Comparison of ENCODE assay signal across 8 mouse cellular contexts in the genomic region with DNA sequence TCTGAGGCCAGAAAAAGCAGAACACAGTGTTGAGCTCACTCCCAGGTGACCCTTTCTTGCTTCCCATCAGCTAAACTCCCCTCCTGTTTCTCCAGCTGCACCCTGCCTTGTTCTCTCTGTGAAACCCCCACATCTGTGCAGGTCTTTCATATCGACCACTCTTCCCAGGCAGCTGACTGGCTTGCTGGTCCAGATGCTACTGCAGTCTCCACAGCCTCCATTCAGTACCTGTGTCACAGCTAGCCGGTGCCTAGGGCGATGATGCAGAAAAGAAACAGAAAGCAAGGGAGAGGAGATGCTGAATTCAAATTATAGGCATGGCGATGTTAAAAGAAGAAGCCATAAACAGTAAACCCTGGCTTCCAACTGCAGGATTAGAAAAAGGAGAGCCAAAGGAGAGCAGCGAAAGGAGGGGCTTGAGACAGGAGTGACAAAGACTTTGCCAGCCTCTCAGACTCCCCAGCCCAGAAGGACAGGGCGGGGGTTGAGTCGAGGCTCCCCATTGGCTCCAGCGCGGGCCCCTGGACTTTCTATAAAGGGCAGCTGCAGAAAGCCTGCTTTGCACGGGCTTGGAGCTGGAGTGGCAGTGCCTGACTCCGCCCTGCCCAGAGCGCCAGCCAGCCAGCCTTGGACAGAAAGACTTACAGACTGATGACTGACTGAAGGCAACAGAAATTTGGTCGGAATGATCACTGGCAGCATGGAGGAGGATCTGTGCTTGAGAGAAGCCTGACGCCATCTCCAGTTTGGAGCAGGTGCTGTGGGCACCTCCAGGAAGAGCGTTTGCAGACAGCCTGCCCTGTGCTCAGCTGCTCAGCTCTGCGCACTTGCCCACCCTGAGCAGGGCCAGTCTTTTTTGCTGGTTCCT. TPM values are rescaled to one million over a fixed set of nuclear protein-coding genes. Genes with fewer than 3 reads are reported as not detected.
A peak's percentile ranks its signal among the peaks of the same experiment; 100 is the strongest.
DNase-seq lines count a peak whose midpoint lies in the region; ATAC-seq lines count a peak whose summit lies in the region.

A gene (plus strand): TSS at position 535 of the 868 bp plus-strand sequence.

- WGBS in embryonic facial prominence, embryonic 15.5 days, result 23% methylated on average over 16 of the region's 16 CpGs
- 25% methylated on average over 16 of the region's 16 CpGs for WGBS in heart, embryonic 10.5 days
- WGBS in liver, embryonic 11.5 days, result 24% methylated on average over 16 of the region's 16 CpGs

- H3K27ac ChIP-seq in embryonic facial prominence, embryonic 15.5 days (replicated peaks), result no peak within 1 kb of the TSS
- no peak within 1 kb of the TSS for H3K27ac ChIP-seq in heart, embryonic 10.5 days
- no peak within 1 kb of the TSS for H3K27ac ChIP-seq in liver, embryonic 11.5 days (ENCODE audit: low read depth, low read length)

- peak; percentile 76 for DNase-seq in heart, embryonic 10.5 days (ENCODE audit: low spot score)
- DNase-seq in kidney, postnatal 25 days, result peak; percentile 4 to 38
- peak; percentile 31 for DNase-seq in liver, embryonic 11.5 days (ENCODE audit: low spot score)
- DNase-seq in retina, adult 2 months (ENCODE audit: low read depth, low spot score), result peak; percentile 0
- DNase-seq in thymus, postnatal 0 days (ENCODE audit: low spot score), result no peak

- H3K36me3 ChIP-seq in megakaryocyte, embryonic 14.5 days (replicated peaks; ENCODE audit: low read length), result no peaks in the 10 kb centered on the region
- no peaks in the 10 kb centered on the region for H3K36me3 ChIP-seq in embryonic facial prominence, embryonic 15.5 days
- no peaks in the 10 kb centered on the region for H3K36me3 ChIP-seq in heart, embryonic 10.5 days
- H3K36me3 ChIP-seq in liver, embryonic 11.5 days (ENCODE audit: control insufficient read depth, insufficient read depth, low read length), result no peaks in the 10 kb centered on the region

- H3K4me2 ChIP-seq in embryonic facial prominence, embryonic 15.5 days (replicated peaks), result peak within 1 kb of the TSS; percentile 48
- peak within 1 kb of the TSS; percentile 51 for H3K4me2 ChIP-seq in liver, embryonic 11.5 days

- H3K4me1 ChIP-seq in megakaryocyte, embryonic 14.5 days, result peaks cover 6% of the 10 kb centered on the region; the same call in 1 of the 2 replicates
- no peaks in the 10 kb centered on the region for H3K4me1 ChIP-seq in embryonic facial prominence, embryonic 15.5 days
- H3K4me1 ChIP-seq in heart, embryonic 10.5 days, result no peaks in the 10 kb centered on the region
- no peaks in the 10 kb centered on the region for H3K4me1 ChIP-seq in liver, embryonic 11.5 days (replicated peaks; ENCODE audit: control insufficient read depth, insufficient read depth, low read length)

- H3K27me3 ChIP-seq in megakaryocyte, embryonic 14.5 days (replicated peaks), result peaks cover 18% of the 10 kb centered on the region
- H3K27me3 ChIP-seq in embryonic facial prominence, embryonic 15.5 days, result no peaks in the 10 kb centered on the region; the same call in 1 of the 2 replicates
- no peaks in the 10 kb centered on the region for H3K27me3 ChIP-seq in heart, embryonic 10.5 days (ENCODE audit: insufficient read depth, poor library complexity, severe bottlenecking)
- H3K27me3 ChIP-seq in liver, embryonic 11.5 days (replicated peaks; ENCODE audit: control insufficient read depth, insufficient read depth, low read length), result 0 out of 2 replicates have a peak, but pooled peaks cover 2% of the 10 kb centered on the region

- no peak within 1 kb of the TSS for H3K9ac ChIP-seq in embryonic facial prominence, embryonic 15.5 days
- H3K9ac ChIP-seq in liver, embryonic 11.5 days (ENCODE audit: low read depth, low read length), result no peak within 1 kb of the TSS

- H3K9me3 ChIP-seq in megakaryocyte, embryonic 14.5 days, result no peaks in the 10 kb centered on the region
- H3K9me3 ChIP-seq in embryonic facial prominence, embryonic 15.5 days (replicated peaks), result no peaks in the 10 kb centered on the region
- no peaks in the 10 kb centered on the region for H3K9me3 ChIP-seq in heart, embryonic 10.5 days
- no peaks in the 10 kb centered on the region for H3K9me3 ChIP-seq in liver, embryonic 11.5 days (ENCODE audit: control insufficient read depth, low read length)

- ATAC-seq in megakaryocyte, adult 5-6 weeks (ENCODE audit: poor library complexity, severe bottlenecking), result no peak
- peak; percentile 73; the same call in 1 of the 2 replicates for ATAC-seq in embryonic facial prominence, embryonic 15.5 days (ENCODE audit: insufficient number of reproducible peaks, low FRiP score, low TSS enrichment, low read depth)
- ATAC-seq in liver, embryonic 11.5 days (replicated peaks; ENCODE audit: low FRiP score), result 0 out of 2 replicates have a peak, but pooled peaks have one; percentile 60

- H3K4me3 ChIP-seq in megakaryocyte, embryonic 14.5 days (replicated peaks), result peak within 1 kb of the TSS; percentile 84
- peak within 1 kb of the TSS; percentile 30 for H3K4me3 ChIP-seq in embryonic facial prominence, embryonic 15.5 days (replicated peaks)
- peak within 1 kb of the TSS; percentile 51 for H3K4me3 ChIP-seq in heart, embryonic 10.5 days
- peak within 1 kb of the TSS; percentile 17 for H3K4me3 ChIP-seq in liver, embryonic 11.5 days (ENCODE audit: low read depth, low read length)

RNA-seq across cellular contexts. Expression of the gene that starts here (rescaled TPM):
- polyA plus RNA-seq in megakaryocyte, embryonic 14.5 days (2012; ENCODE audit: insufficient read depth, low replicate concordance), result not detected in 2 replicates
- total RNA-seq in megakaryocyte, adult 5-6 weeks (2015), result not detected in 2 replicates
- total RNA-seq in megakaryocyte, adult 5-6 weeks (2017), result not detected in 2 replicates
- polyA plus RNA-seq in embryonic facial prominence, embryonic 15.5 days (2015; fragmentation: Nextera tagmentation; extraction: Ambion mirVana), result 0.40 and 0.46 TPM in 2 replicates
- 0.14 and 0.26 TPM in 2 replicates for polyA plus RNA-seq in heart, embryonic 10.5 days (2016; fragmentation: Nextera tagmentation; extraction: Ambion mirVana)
- polyA plus RNA-seq in liver, embryonic 11.5 days (2014; fragmentation: Nextera tagmentation; extraction: Ambion mirVana), result 0.05 TPM in 1 of 2 replicates, not detected in the other
- 0.05 TPM in 1 of 2 replicates, not detected in the other for polyA plus RNA-seq in thymus, postnatal 0 days (2015; fragmentation: Nextera tagmentation; extraction: Ambion mirVana)

Comparison
In these comparisons a context has a peak if more than half of its experiments do, and no peak if none do; other contexts are left out.
1. Peak in ATAC-seq, H3K4me3 ChIP-seq and H3K4me2 ChIP-seq in embryonic facial prominence, embryonic 15.5 days; RNA of the gene not detected or under 1 TPM.
2. Peak in DNase-seq and H3K4me3 ChIP-seq in heart, embryonic 10.5 days; RNA of the gene not detected or under 1 TPM.
3. Peak in DNase-seq, ATAC-seq, H3K4me3 ChIP-seq and H3K4me2 ChIP-seq in liver, embryonic 11.5 days; RNA of the gene not detected or under 1 TPM.
4. H3K4me3 ChIP-seq: peak in every context shown above with its lines; median percentile 84 in megakaryocyte, embryonic 14.5 days; 51 in heart, embryonic 10.5 days; 30 in embryonic facial prominence, embryonic 15.5 days; 17 in liver, embryonic 11.5 days.